Mouse (Mus musculus): Measurements from ENCODE around the gene Vps11. TPM values are rescaled to one million over a fixed set of nuclear protein-coding genes. Genes with fewer than 3 reads are reported as not detected.
"Not testable (repeated sequence)": the region's sequence is repeated elsewhere in the genome, so short reads cannot be mapped to it uniquely, and the experiment has no call there.

The Vps11 gene
- total RNA-seq, 2 experiments from 2014 or later, result 52.1 to 53.1 TPM

GRCm38 (mm10) chr9:44327064-44327711 is 34.3 kb downstream of the Vps11 start:
- TF ChIP-seq CTCF (IDR thresholded peaks at IDR 0.05), result no peak
- peak overlapping the region; percentile 84 for H3K4me3 ChIP-seq
- intact Hi-C loops (cut with DNase I), result no loop called here
- peak overlapping the region; percentile 86 for H3K27ac ChIP-seq
- DNase-seq (ENCODE audit: extremely low spot score in 1 of 2, low spot score in 2 of 2), result no peak

- Histone ChIP-seq H3K4me3 (peak overlapping the region; percentile 84), H3K27ac (peak overlapping the region; percentile 86)
- intact Hi-C loops (cut with DNase I), result loop anchor here (1.0 kb wide), 1 partner anchor 8 kb away; the partner anchor contains the start of gene H2afx
- peak; percentile 73 to 81 for DNase-seq (ENCODE audit: extremely low spot score in 1 of 2, low spot score in 2 of 2)
- no peak; the same call in 1 of the 2 replicates for TF ChIP-seq CTCF (IDR thresholded peaks at IDR 0.05)
Measured at GRCm38 (mm10) chr9:44326371-44327063, 35.0 kb downstream of the Vps11 start.

GRCm38 (mm10) chr9:44325768-44326370 is 35.6 kb downstream of the Vps11 start, which contains the start of gene Dpagt1:
Gene Dpagt1, plus strand, starts transcription at chr9:44326019.
- peak in 1 of 2 experiments; percentile 59 for DNase-seq (ENCODE audit: extremely low spot score in 1 of 2, low spot score in 2 of 2)
- TF ChIP-seq CTCF (IDR thresholded peaks at IDR 0.05), result no peak
- Histone ChIP-seq H3K27ac (peak within 1 kb of the TSS; percentile 86), H3K4me3 (peak within 1 kb of the TSS; percentile 84)
- intact Hi-C loops (cut with DNase I), result loop anchor here (1.0 kb wide), 1 partner anchor 8 kb away; the partner anchor contains the start of gene H2afx

GRCm38 (mm10) chr9:44325032-44325767 is 36.3 kb downstream of the Vps11 start:
- intact Hi-C loops (cut with DNase I); DNase-seq (ENCODE audit: extremely low spot score in 1 of 2, low spot score in 2 of 2): not testable (repeated sequence)
- H3K27ac ChIP-seq, result peak overlapping the region; percentile 86
- H3K4me3 ChIP-seq, result peak overlapping the region; percentile 84

- no peak overlapping the region for H3K4me3 ChIP-seq
- no peak for DNase-seq (ENCODE audit: extremely low spot score in 1 of 2, low spot score in 2 of 2)
- intact Hi-C loops (cut with DNase I), result no loop called here
- no peak for TF ChIP-seq CTCF (IDR thresholded peaks at IDR 0.05)
- H3K27ac ChIP-seq, result no peak overlapping the region
Measured at GRCm38 (mm10) chr9:44324147-44324546, 37.3 kb downstream of the Vps11 start.

GRCm38 (mm10) chr9:44323656-44324055 is 37.8 kb downstream of the Vps11 start:
- H3K4me3 ChIP-seq; intact Hi-C loops (cut with DNase I); DNase-seq (ENCODE audit: extremely low spot score in 1 of 2, low spot score in 2 of 2); H3K27ac ChIP-seq: not testable (repeated sequence)

GRCm38 (mm10) chr9:44320799-44321133 is 40.7 kb downstream of the Vps11 start:
- TF ChIP-seq CTCF (IDR thresholded peaks at IDR 0.05), result no peak
- no peak for DNase-seq (ENCODE audit: extremely low spot score in 1 of 2, low spot score in 2 of 2)
- H3K4me3 ChIP-seq, result peak overlapping the region; percentile 71
- intact Hi-C loops (cut with DNase I), result no loop called here
- H3K27ac ChIP-seq, result peak overlapping the region; percentile 89

GRCm38 (mm10) chr9:44319887-44320798 is 41.3 kb downstream of the Vps11 start, which contains the start of gene C2cd2l:
Gene C2cd2l, minus strand, starts transcription at chr9:44320285.
- TF ChIP-seq CTCF (IDR thresholded peaks at IDR 0.05), result no peak
- Histone ChIP-seq H3K27ac (peak within 1 kb of the TSS; percentile 93), H3K4me3 (peak within 1 kb of the TSS; percentile 71)
- intact Hi-C loops (cut with DNase I), result no loop called here
- DNase-seq (ENCODE audit: extremely low spot score in 1 of 2, low spot score in 2 of 2), result peak; percentile 85 to 91

GRCm38 (mm10) chr9:44319105-44319886 is 42.2 kb downstream of the Vps11 start:
- peak overlapping the region; percentile 93 for H3K27ac ChIP-seq
- no peak for DNase-seq (ENCODE audit: extremely low spot score in 1 of 2, low spot score in 2 of 2)
- peak overlapping the region; percentile 71 for H3K4me3 ChIP-seq
- no peak for TF ChIP-seq CTCF (IDR thresholded peaks at IDR 0.05)
- intact Hi-C loops (cut with DNase I), result no loop called here

GRCm38 (mm10) chr9:44318826-44319095 is 42.7 kb downstream of the Vps11 start:
- no peak for TF ChIP-seq CTCF (IDR thresholded peaks at IDR 0.05)
- H3K27ac ChIP-seq, result no peak overlapping the region; the same call in none of the 2 replicates
- no peak for DNase-seq (ENCODE audit: extremely low spot score in 1 of 2, low spot score in 2 of 2)
- intact Hi-C loops (cut with DNase I), result no loop called here
- peak overlapping the region; percentile 71 for H3K4me3 ChIP-seq

Data from left cerebral cortex, adult 2 months (tissue).